Mouse (Mus musculus): ENCODE measurements around the gene Plekha4. TPM values are rescaled to one million over a fixed set of nuclear protein-coding genes. Genes with fewer than 3 reads are reported as not detected.

Plekha4 gene
- polyA plus RNA-seq, 1 experiment from 2014 or later, result 1.1 TPM

GRCm38 (mm10) chr7:45567780-45568516 is 41.8 kb downstream of the Plekha4 start:
- H3K36me3 ChIP-seq (ENCODE audit: control insufficient read depth, insufficient read depth, low read length), result no peaks in the 10 kb centered on the region
- H3K4me3 ChIP-seq (ENCODE audit: low read depth, low read length), result peak overlapping the region; percentile 49
- H3K27ac ChIP-seq (ENCODE audit: low read depth, low read length), result peak overlapping the region; percentile 82
- H3K27me3 ChIP-seq (ENCODE audit: control insufficient read depth, insufficient read depth, low read length), result no peaks in the 10 kb centered on the region
- H3K9ac ChIP-seq (ENCODE audit: low read depth, low read length), result peak overlapping the region; percentile 65
- H3K4me2 ChIP-seq, result peak overlapping the region; percentile 81
- H3K9me3 ChIP-seq (replicated peaks; ENCODE audit: control insufficient read depth, low read length), result no peaks in the 10 kb centered on the region
- peak; percentile 96 for ATAC-seq (replicated peaks; ENCODE audit: insufficient number of reproducible peaks, low FRiP score, low TSS enrichment)
- H3K4me1 ChIP-seq (ENCODE audit: control insufficient read depth, insufficient read depth, low read length), result peaks cover 21% of the 10 kb centered on the region
- 1% methylated on average over 24 of the region's 24 CpGs for WGBS (ENCODE audit: insufficient replicate concordance)

GRCm38 (mm10) chr7:45568601-45569473 is 42.7 kb downstream of the Plekha4 start:
- Histone ChIP-seq H3K27me3 (ENCODE audit: control insufficient read depth, insufficient read depth, low read length) (no peaks in the 10 kb centered on the region), H3K36me3 (ENCODE audit: control insufficient read depth, insufficient read depth, low read length) (no peaks in the 10 kb centered on the region), H3K4me2 (peak overlapping the region; percentile 81), H3K27ac (ENCODE audit: low read depth, low read length) (peak overlapping the region; percentile 82), H3K9ac (ENCODE audit: low read depth, low read length) (peak overlapping the region; percentile 55), H3K9me3 (replicated peaks; ENCODE audit: control insufficient read depth, low read length) (no peaks in the 10 kb centered on the region), H3K4me3 (ENCODE audit: low read depth, low read length) (peak overlapping the region; percentile 49), H3K4me1 (ENCODE audit: control insufficient read depth, insufficient read depth, low read length) (peaks cover 21% of the 10 kb centered on the region)
- ATAC-seq (replicated peaks; ENCODE audit: insufficient number of reproducible peaks, low FRiP score, low TSS enrichment), result 0 out of 2 replicates have a peak, but pooled peaks have one; percentile 1
- WGBS (ENCODE audit: insufficient replicate concordance), result 67% methylated on average over 10 of the region's 10 CpGs

GRCm38 (mm10) chr7:45570103-45570741 is 44.1 kb downstream of the Plekha4 start, which contains the start of gene Bcat2:
TSS of gene Bcat2 (plus strand) at chr7:45570153.
- H3K36me3 ChIP-seq (ENCODE audit: control insufficient read depth, insufficient read depth, low read length), result no peaks in the 10 kb centered on the region
- peak within 1 kb of the TSS; percentile 68 for H3K4me3 ChIP-seq (ENCODE audit: low read depth, low read length)
- under 1% methylated on average over 41 of the region's 42 CpGs for WGBS (ENCODE audit: insufficient replicate concordance)
- peak within 1 kb of the TSS; percentile 87 for H3K9ac ChIP-seq (ENCODE audit: low read depth, low read length)
- peak within 1 kb of the TSS; percentile 82 for H3K27ac ChIP-seq (ENCODE audit: low read depth, low read length)
- H3K4me1 ChIP-seq (ENCODE audit: control insufficient read depth, insufficient read depth, low read length), result peaks cover 23% of the 10 kb centered on the region
- no peaks in the 10 kb centered on the region for H3K9me3 ChIP-seq (replicated peaks; ENCODE audit: control insufficient read depth, low read length)
- peak; percentile 72 for ATAC-seq (replicated peaks; ENCODE audit: insufficient number of reproducible peaks, low FRiP score, low TSS enrichment)
- H3K4me2 ChIP-seq, result peak within 1 kb of the TSS; percentile 59
- H3K27me3 ChIP-seq (ENCODE audit: control insufficient read depth, insufficient read depth, low read length), result no peaks in the 10 kb centered on the region

- Histone ChIP-seq H3K36me3 (ENCODE audit: control insufficient read depth, insufficient read depth, low read length) (peaks cover 7% of the 10 kb centered on the region), H3K4me3 (ENCODE audit: low read depth, low read length) (no peak overlapping the region), H3K4me1 (ENCODE audit: control insufficient read depth, insufficient read depth, low read length) (peaks cover 23% of the 10 kb centered on the region), H3K9ac (ENCODE audit: low read depth, low read length) (no peak overlapping the region), H3K4me2 (peak overlapping the region; percentile 59), H3K27ac (ENCODE audit: low read depth, low read length) (no peak overlapping the region), H3K27me3 (ENCODE audit: control insufficient read depth, insufficient read depth, low read length) (no peaks in the 10 kb centered on the region), H3K9me3 (replicated peaks; ENCODE audit: control insufficient read depth, low read length) (no peaks in the 10 kb centered on the region)
- no peak for ATAC-seq (replicated peaks; ENCODE audit: insufficient number of reproducible peaks, low FRiP score, low TSS enrichment)
- 37% methylated on average over 1 of the region's 1 CpGs for WGBS (ENCODE audit: insufficient replicate concordance)
Measured at GRCm38 (mm10) chr7:45571966-45572365, 45.8 kb downstream of the Plekha4 start.

- 78% methylated on average over 8 of the region's 8 CpGs for WGBS (ENCODE audit: insufficient replicate concordance)
- ATAC-seq (replicated peaks; ENCODE audit: insufficient number of reproducible peaks, low FRiP score, low TSS enrichment), result no peak
- H3K4me3 ChIP-seq (ENCODE audit: low read depth, low read length), result no peak overlapping the region
- H3K36me3 ChIP-seq (ENCODE audit: control insufficient read depth, insufficient read depth, low read length), result peaks cover 7% of the 10 kb centered on the region
- no peaks in the 10 kb centered on the region for H3K9me3 ChIP-seq (replicated peaks; ENCODE audit: control insufficient read depth, low read length)
- H3K4me2 ChIP-seq, result no peak overlapping the region
- H3K4me1 ChIP-seq (ENCODE audit: control insufficient read depth, insufficient read depth, low read length), result peaks cover 14% of the 10 kb centered on the region
- H3K9ac ChIP-seq (ENCODE audit: low read depth, low read length), result no peak overlapping the region
- H3K27ac ChIP-seq (ENCODE audit: low read depth, low read length), result no peak overlapping the region
- no peaks in the 10 kb centered on the region for H3K27me3 ChIP-seq (ENCODE audit: control insufficient read depth, insufficient read depth, low read length)
Measured at GRCm38 (mm10) chr7:45573954-45574353, 47.8 kb downstream of the Plekha4 start.

- H3K27me3 ChIP-seq (ENCODE audit: control insufficient read depth, insufficient read depth, low read length), result no peaks in the 10 kb centered on the region
- no peak for ATAC-seq (replicated peaks; ENCODE audit: insufficient number of reproducible peaks, low FRiP score, low TSS enrichment)
- H3K27ac ChIP-seq (ENCODE audit: low read depth, low read length), result no peak overlapping the region
- WGBS (ENCODE audit: insufficient replicate concordance), result 73% methylated on average over 15 of the region's 15 CpGs
- H3K36me3 ChIP-seq (ENCODE audit: control insufficient read depth, insufficient read depth, low read length), result peaks cover 7% of the 10 kb centered on the region
- no peaks in the 10 kb centered on the region for H3K9me3 ChIP-seq (replicated peaks; ENCODE audit: control insufficient read depth, low read length)
- H3K9ac ChIP-seq (ENCODE audit: low read depth, low read length), result no peak overlapping the region
- H3K4me2 ChIP-seq, result peak overlapping the region; percentile 22; the same call in 1 of the 2 replicates
- peaks cover 14% of the 10 kb centered on the region for H3K4me1 ChIP-seq (ENCODE audit: control insufficient read depth, insufficient read depth, low read length)
- H3K4me3 ChIP-seq (ENCODE audit: low read depth, low read length), result no peak overlapping the region
Measured at GRCm38 (mm10) chr7:45574472-45575379, 48.6 kb downstream of the Plekha4 start.

GRCm38 (mm10) chr7:45585923-45586322 is 59.8 kb downstream of the Plekha4 start:
- Histone ChIP-seq H3K9ac (ENCODE audit: low read depth, low read length) (no peak overlapping the region), H3K27me3 (ENCODE audit: control insufficient read depth, insufficient read depth, low read length) (no peaks in the 10 kb centered on the region), H3K9me3 (replicated peaks; ENCODE audit: control insufficient read depth, low read length) (no peaks in the 10 kb centered on the region), H3K4me2 (no peak overlapping the region), H3K27ac (ENCODE audit: low read depth, low read length) (no peak overlapping the region), H3K36me3 (ENCODE audit: control insufficient read depth, insufficient read depth, low read length) (peaks cover 14% of the 10 kb centered on the region), H3K4me3 (ENCODE audit: low read depth, low read length) (no peak overlapping the region), H3K4me1 (ENCODE audit: control insufficient read depth, insufficient read depth, low read length) (peaks cover 2% of the 10 kb centered on the region; the same call in 1 of the 2 replicates)
- no peak for ATAC-seq (replicated peaks; ENCODE audit: insufficient number of reproducible peaks, low FRiP score, low TSS enrichment)
- WGBS (ENCODE audit: insufficient replicate concordance), result 87% methylated on average over 6 of the region's 6 CpGs
